Mouse (Mus musculus) gastrocnemius, adult 8-10 months (tissue): ENCODE measurements around the gene Dgkg. TPM values are rescaled to one million over a fixed set of nuclear protein-coding genes. Genes with fewer than 3 reads are reported as not detected.

ENCODE experiments used
- DNase-seq, 2 experiments: peaks; one replicate each; pipeline ENCODE4 v3.0.0; 2022; ENCODE audit warnings: low spot score in 2 of 2
- total RNA-seq, 4 experiments: library from RNA; stranded (reverse); gene quantifications; 2 replicates each; pipeline ENCODE4 v1.2.4; 2022

The Dgkg gene
- total RNA-seq, 4 experiments from 2014 or later, result 0.07 to 0.75 (median 0.22) TPM

DNA sequence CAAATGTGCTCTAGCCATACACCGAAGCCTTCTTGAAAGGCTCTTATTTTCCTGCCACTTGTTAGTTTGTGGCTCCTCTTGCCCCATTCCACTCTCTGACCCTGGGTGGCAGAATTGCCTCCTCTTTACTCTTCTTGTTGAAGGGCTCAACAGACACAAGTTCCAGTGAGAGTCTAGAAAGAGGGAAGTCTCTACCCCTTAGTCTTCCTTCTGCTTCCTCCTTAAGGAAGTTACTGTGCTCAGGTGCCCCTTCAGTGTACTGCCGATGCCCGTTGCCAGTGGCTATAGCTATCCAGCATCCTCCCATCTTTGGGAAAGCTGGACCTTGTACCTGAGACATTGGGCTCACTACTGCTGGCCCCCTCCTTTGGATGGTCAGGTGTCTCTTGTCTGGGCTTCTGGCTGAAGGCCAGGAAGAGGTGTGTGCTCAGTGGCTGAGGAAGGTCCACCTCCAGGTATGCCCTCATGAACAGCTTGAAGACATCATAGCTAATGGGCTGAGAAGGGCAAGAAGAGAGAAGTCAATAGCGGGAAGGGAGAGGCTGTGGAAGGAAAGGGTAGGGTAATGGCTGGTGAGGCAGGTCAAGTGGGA, 56.8 kb downstream of the Dgkg start:
- no peak for DNase-seq

DNA sequence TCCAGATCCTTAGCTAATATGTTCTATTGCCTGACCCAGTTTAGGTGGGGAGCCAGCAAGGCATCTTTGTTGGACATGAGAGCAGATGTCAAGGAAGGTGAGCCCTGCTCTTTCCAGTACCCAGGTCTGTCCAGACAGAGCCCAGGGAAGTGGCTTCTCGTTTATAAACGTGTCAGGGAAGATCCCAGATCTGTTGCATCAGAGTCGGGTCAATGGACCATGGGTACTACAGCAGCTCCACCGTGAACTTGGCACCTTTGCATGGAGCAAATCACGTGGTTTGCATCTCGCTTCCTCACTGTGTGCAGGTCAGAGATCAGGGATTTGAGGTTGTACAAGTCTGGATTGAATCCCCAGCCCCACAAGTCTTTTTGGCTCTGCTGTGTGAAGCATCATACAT, 58.3 kb downstream of the Dgkg start:
- DNase-seq, result no peak

DNA sequence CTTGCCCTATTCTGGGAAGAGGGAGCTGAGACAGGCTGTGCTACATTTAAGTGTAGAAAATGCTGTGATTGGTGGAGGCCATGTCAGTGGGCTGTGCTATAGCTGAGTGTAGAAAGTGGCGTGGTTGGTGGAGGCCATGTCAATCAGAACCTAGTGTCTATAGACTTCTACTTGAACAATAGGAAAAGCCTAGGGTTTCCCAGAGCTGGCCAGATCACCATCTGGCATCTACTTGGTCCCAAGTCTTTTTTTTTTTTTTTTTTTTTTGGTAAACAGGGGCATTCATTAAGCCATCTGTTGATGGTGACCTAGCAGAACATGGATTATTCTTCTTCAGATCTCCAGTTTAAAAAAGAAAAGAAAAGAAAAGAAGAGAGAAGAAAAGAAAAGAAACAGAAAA, 60.6 kb downstream of the Dgkg start:
- DNase-seq, result no peak

DNA sequence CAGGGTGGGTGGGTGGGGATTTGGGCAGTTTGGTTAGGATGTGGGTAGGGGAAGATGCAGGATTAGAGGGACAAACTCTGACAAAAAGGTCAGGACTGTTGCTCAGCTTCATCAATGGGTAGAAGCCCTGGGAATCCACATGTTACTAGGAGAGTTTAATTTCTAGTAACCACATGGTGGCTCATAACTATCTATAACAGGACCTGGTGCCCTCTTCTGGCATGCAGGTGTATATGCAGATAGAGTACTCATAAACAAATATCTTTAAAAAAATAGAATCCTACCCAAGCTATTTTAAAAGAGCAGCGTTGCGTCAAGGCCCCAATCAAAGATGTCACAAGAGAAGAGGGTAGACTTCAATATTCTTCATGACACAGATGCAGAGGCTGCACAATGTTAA, 63.1 kb downstream of the Dgkg start:
- DNase-seq, result no peak

DNA sequence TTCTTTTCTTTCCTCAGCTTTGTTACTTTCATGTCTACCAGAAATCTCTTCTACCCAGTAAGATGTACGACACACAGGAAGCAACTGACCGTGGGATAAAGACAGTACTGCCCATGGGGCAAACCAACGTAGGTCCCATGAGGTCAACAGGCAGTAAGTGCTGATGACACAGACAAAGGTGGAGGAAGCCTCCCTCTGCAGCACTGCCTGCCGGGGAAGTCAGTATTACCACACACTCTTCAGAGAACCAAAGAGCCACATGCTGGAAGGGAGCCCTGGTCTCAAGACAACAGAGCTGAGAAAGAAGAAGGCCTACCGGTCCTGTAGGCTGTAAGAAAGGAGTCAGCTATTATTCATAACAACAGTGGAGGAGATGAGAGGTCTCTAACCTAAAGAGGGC, 67.4 kb downstream of the Dgkg start:
- DNase-seq, result no peak

DNA sequence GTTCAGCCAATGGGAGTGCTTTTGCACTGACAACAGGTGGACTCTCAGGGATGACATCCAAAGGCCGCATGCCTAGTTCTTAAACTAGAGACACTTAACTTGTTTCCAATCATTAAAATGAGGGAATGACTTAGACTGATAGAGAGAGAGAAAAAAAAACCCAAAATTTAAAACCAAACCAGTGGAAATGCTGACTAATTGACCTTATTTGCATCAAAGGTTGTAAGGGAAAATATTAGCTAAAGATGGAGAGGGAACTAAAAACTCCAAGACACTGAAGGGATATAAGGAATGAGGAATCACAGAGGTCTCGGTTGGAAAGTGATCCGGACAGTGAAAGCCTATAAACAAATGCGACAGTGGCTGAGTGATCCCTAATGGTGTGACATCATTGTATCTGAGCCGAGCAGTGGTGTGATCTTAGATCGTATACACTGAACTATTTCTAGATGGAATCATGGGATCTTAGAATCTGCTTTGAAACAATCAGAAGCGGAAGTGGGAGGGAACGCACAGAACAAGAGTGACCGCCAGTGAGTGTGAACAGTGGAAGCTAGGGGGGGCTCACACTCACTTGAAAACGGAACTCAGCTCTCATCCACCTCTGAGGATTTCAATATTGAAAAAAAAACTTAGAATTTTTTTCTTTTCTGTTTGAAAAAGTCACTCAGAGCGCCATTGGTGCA, 70.7 kb downstream of the Dgkg start:
- no peak for DNase-seq

DNA sequence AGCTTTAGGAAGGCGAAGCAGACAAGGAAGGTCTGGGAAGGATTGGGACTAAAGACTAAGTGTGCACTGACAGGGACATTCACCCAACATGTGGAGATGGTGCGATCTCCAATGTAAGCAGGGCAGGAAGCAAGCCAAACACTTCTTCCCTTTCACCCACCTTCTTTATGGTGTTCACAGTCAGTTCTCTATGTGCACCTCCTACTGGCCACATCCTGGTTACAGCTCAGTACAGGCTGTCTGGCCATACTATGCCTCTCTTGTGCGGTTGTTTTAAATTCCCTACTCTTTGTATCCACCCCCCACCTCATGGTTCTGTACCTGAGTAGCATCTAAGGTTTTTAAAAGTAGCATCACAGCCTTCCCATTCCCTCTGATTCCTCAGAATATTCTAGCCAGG, 71.5 kb downstream of the Dgkg start:
- no peak for DNase-seq

DNA sequence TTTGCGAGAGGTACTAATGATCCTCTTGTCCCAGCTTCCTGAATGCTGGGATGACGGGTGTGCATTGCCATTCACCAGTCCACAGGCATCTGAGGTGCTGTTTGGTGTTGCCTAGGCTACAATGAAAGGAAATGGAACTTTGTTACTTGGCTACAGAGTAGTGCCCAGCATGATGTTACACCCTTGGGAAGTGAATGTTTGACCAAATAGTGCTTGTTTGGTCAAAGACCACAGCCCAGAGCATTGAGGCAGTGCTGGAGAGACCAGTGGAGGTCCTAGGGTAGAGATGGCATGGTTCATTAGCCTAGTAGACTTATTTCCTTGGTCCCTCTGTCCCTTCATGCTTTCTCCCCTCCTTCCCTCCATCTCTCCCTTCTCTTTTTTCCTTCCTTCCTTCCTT, 73.6 kb downstream of the Dgkg start:
- DNase-seq, result no peak

DNA sequence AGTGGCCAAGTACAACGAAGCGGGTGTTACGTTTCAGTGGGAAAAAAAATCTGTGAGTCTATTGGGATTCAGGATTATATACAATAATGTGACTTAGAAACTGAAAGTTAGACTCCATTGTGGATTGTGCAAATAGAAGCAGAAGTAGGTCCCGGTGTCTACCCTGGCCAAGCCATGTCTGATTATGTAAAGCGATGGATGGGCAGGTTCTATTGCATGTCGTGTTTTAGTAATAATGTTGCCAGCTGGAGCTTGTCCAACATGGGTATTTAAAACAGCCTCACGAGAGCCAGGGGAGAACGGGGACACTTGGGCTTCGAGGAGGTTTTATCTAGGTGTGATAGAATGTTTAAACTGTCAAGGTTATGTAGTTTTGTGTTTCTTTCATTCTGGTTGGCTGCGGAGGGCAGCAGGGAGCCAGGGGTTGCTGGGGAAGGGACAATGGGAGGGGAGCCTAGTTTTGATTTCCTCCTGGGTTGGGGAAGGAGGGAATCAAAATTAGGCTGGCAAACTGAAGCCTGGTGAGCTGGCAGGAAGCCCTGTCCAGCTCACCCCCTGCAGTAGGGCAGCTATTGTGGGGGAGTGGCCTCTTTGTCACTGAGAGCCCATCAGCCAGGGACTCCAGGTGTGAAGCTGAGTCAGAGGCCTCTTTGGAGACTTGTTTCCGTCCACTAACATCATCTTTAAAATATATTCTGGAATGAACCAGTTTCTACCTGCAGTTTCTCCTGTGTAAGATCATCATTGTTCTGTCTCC, 74.7 kb downstream of the Dgkg start:
- DNase-seq, result no peak

DNA sequence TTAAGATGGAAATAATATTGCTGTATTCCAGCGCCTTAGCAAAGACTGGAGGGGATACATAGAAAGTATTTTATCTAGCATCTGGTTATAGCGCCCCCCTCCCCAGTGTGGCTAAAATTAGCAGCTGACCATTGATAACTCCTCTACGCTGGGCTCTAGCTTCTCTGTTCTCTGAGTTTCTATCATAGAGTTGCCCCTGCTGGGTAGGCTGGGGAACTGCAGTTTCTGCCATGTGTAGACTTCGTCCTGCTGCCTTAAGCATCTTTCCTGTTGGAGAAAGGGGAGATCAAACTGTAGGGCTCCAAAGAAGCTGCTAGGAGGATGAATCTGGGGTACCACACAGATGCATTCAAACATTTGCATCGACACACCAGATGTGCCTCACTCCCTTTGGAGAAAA, 76.9 kb downstream of the Dgkg start:
- no peak for DNase-seq

DNA sequence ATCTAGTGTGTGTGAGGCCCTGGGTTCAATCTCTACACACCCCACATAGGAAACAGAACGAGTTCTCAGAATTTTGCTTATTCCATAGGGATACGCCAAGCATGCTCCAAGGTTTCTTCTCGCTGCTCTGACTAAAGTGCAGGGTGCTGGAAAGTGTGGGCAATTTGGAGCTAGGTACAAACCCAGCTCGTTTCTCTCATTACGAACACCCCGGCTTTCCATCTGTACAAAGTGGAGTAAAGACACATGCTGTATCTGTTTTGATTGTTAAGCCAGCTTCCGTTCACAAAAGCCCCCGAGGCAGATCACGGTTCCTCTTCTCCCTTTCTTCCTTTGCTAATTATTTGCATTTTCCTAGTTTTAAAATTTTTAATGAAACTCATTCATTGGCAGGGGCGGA, 78.1 kb downstream of the Dgkg start:
- no peak for DNase-seq

DNA sequence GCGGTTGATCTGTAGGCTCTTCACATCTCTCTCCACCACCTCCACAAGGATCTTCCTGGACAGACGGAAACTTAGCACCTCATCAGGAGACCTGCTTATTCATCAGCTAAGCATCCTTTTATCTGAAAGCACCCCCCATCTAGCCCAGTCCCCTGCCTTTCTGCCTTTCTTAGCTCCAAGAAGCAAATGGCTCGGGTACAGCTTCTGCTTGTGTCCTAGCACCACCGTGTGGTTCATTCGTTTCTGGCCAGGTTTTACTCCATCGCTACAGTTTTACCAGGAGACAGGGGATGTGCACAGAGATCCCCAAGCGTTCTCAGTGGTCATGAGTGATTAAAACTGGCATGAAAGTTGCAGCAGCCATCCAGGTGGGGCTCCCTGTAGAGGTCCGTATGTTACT, 79.4 kb downstream of the Dgkg start:
- no peak for DNase-seq

DNA sequence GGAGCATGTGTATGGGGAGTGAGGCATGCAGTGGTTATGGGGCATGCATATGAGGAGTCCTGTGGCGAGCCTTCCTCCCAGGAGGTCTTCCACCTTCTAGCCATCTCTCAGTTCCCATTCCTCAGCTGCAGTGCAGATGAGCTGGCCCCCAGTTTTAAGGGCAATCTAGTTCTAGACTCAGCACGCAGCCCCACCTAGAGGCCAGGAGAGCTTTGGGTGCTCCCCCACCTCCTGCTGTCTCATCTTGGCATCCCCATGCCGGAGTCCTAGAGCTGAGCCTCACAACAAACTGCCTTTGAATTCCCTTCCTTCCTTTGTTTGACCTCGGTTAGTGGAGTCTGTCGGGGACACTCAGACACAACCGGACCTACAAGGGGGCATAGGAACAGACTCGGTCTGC, 82.9 kb downstream of the Dgkg start:
- DNase-seq, result no peak

DNA sequence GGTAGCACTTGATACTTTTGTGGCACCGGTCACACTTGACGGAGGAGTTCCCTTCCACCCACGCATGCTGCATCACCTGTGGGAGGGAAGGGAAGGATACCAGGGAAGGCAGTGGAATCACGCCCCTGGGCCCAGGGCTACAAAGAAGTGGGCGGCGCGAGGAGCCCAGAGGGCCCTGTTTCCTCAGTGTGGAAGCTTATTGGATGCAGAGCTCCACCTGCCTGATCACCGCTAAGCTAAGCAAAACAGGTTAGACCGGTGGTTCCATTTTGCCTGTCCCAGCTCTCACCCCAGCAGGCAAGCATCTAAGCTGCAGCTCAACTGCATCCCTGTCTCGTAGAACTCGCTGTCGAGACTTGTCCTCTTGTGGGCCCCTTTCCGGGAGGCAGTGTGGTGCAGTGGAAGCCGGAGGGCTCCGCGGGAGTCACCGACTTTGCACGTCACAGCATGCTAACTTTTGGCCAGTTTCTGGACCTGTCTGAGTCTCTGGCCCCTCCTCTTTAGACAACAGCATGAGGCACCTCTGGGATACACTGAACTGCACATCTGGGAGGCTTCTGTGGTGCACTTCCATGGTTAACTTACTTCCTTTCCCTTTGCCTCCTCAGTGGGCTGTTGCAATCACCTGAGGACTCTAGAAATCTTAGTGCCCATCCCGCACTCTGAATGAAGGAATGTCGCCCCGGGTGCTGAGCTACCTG, 84.2 kb downstream of the Dgkg start:
- DNase-seq, result no peak

DNA sequence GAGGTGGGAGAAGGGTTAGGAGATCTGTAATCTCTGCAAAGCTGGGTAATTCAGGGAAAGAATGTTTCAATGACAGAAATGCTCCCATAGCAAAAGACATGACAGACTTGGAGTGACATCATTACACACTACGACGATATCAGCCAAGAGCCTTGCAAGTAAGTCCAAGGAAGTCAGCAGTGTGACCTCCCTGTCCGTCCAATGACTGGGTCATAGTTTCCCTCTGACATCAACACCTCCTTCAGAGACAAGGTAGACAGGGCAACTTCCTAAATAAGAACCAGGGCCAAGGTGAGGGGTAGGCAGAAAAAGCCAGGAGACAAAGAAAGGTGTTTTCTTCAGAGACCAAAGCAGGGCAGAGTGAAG, 92.1 kb downstream of the Dgkg start:
- DNase-seq, result no peak

DNA sequence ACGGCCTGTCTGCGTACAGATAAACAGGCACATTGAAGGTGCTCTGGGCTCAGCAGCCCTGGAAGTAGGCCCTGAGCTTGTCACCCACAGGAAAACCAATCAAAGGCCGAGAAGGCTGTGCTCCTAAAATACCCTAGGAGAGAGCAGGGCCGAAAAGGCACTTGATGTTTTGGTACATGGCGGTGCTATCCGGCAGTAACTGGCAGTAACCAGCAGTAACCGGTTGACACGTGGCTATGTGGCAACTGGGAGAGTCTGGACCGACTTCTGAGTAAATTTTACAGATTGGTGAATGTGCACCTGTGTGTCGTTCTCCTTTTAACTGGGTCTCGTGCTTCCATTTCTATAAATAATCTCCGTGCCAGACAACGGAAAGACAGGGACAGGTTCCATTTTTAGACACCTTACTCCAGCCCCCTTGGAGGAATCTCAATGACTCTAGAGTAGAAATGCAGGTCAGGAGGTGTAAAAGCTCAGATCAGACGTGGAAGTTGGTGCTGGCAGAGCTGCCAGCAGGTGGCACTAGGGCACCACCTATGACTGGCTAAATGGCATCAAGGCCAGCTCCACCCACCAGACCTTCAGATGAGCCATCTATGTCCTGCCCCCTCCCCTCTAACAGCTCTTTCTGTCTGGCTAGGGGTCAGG, 92.6 kb downstream of the Dgkg start:
- DNase-seq, result peak; percentile 24 to 42

DNA sequence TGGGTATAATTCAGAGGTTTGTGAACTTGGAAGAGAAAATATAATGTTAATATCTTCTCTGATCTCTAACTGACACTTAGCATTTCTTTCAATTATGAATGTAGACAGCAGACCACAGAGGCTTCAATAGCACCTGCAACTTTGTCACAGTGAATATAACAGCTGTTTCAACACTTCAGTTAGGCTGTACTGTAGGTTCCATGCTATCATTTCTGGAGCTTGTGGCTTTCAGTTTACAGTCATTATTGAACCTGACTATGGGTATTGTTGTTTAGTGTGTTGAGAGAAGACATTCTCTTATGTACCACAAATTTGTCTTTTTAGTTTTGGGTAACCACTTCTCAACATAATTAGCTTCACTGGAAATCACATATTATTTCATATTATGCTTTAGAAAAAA, 93.4 kb downstream of the Dgkg start:
- no peak for DNase-seq

DNA sequence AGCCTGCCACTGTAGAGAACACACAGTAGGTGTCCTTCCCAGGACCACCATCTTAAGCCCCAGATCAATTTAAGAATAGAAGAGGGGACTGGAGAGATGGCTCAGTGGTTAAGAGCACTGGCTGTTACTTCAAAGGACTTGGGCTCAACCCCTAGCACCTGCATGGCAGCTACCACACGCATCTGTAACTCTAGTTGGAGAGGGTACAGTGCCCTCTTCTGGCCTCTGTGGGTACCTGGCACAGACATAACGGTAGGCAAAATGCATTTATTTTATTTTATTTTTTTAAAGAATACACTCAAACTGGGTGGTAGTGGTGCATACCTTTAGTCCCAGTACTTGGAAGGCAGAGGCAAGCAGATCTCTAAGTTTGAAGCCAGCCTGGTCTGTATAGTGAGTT, 102.0 kb downstream of the Dgkg start:
- no peak for DNase-seq

DNA sequence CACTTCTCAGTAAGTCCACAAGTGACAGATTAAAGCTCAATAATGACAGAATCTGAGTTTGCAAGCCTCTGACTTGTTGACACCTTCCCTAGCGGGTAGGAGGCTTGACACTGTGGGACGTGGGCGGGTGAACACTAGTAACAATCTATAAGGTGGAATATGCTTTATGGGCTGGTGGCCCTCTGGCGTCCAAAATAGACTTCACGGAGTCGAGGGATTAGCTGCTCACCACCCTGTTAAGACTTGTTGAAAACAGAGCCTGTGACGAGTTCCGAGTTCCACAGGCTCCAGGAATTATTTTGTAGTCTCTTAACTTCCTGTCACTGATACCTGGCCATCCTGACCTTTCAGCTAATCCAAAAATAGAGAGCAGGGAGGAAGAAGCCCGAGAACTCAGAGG, 104.7 kb downstream of the Dgkg start:
- DNase-seq, result no peak

DNA sequence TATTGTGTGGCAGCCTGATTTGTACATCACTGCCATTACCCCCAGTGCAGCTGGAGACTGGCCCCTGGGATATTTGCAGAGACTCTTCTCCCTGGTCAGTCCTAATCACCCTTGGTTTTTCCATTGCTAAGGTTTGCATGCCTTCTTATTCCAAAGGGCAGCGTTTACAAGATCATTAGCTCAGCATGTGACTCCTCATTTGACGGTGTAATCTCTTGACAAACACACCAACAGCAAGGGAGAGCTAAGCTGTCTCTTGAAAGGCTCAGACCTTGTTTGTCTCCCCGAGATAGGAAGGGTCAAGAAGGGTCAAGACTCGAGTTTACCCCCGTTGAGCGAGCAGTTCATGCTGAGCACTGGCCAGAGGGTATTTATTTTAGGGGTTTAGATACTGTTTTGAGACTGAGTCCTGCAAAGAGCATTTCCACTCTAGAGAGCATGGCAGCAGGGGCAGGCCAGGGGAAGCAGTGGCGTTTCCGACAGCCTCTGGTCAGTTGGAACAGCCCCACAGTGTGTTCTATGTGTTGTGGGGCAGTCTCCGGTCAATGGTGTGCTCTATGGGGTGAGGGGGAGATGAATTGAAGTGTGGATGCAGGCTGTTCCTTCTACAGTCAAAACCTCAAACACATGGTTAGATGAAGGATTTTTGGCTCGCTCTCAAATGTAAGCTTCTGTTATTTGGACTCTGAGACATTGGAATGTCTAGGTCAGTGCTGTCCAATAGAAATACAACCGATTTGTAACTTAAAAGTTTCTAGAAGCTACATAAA, 105.6 kb downstream of the Dgkg start:
- no peak for DNase-seq

DNA sequence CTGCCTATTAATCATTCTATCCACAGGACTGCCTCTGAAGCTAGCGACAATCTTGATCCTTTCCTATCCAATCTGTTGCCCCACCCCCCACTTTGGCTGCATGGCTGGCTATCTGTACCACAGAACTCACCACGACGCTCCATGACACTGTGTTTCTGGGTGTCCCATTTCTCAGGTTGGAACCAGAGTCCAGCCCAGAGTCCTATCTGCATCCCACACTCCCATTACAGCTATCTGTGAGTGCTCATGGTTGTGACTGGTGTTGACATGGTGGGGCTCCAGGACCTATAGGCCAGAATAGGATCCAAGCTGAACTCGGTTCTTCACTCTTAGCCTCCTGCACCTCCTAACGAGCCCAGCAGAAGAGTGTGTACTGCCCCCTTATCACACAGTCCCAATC, 107.7 kb downstream of the Dgkg start:
- no peak for DNase-seq
